Mouse (Mus musculus) kidney, adult 2 months (tissue): ENCODE results near the gene Cntnap2.

Source experiments
- CTCF ChIP-seq: fragments of 200-500 bp; conservative IDR thresholded peaks from 2 replicates; pipeline ENCODE4 v1.5.1; 2011; ENCODE audit warnings: low read depth, mild to moderate bottlenecking, control low read depth, low read length, moderate library complexity, mixed read lengths; ENCODE audit not compliant: insufficient read depth, insufficient read length
- POLR2A ChIP-seq: fragments of 200-500 bp; IDR thresholded peaks from one replicate; pipeline ENCODE4 v1.6.1; 2011; ENCODE audit warnings: low read depth, low read length, control low read depth

- TF ChIP-seq CTCF, result no peak
- no peak for TF ChIP-seq POLR2A
Observed at GRCm38 (mm10) chr6:46856635-46857034, 1797.5 kb downstream of the Cntnap2 start.
